Mouse (Mus musculus): ENCODE data around the gene Apex2. TPM values are rescaled to one million over a fixed set of nuclear protein-coding genes. Genes with fewer than 3 reads are reported as not detected.
"Not testable (repeated sequence)": the region's sequence is repeated elsewhere in the genome, so short reads cannot be mapped to it uniquely, and the experiment has no call there.

Apex2 gene
- polyA plus RNA-seq, 1 experiment from 2014 or later, result 14.5 TPM

- 71% methylated on average over 1 of the region's 10 CpGs for WGBS
- H3K4me3 ChIP-seq; ATAC-seq (ENCODE audit: insufficient number of reproducible peaks, low FRiP score); H3K9ac ChIP-seq; H3K4me2 ChIP-seq; H3K4me1 ChIP-seq (replicated peaks); H3K36me3 ChIP-seq; H3K27me3 ChIP-seq (replicated peaks); H3K9me3 ChIP-seq (replicated peaks); H3K27ac ChIP-seq (ENCODE audit: poor library complexity, severe bottlenecking): not testable (repeated sequence)
Observed at GRCm38 (mm10) chrX:150487811-150488210, 101.9 kb downstream of the Apex2 start.

- H3K36me3 ChIP-seq; H3K4me1 ChIP-seq (replicated peaks); H3K9me3 ChIP-seq (replicated peaks); H3K4me3 ChIP-seq; H3K9ac ChIP-seq; H3K27me3 ChIP-seq (replicated peaks); H3K27ac ChIP-seq (ENCODE audit: poor library complexity, severe bottlenecking); ATAC-seq (ENCODE audit: insufficient number of reproducible peaks, low FRiP score): not testable (repeated sequence)
- 33% methylated on average over 12 of the region's 22 CpGs for WGBS
- H3K4me2 ChIP-seq, result peak overlapping the region; percentile 31; the same call in 1 of the 2 replicates
Observed at GRCm38 (mm10) chrX:150486314-150487030, 103.2 kb downstream of the Apex2 start.

GRCm38 (mm10) chrX:150477854-150478780 is 111.6 kb downstream of the Apex2 start:
- Histone ChIP-seq H3K9me3 (replicated peaks) (no peaks in the 10 kb centered on the region), H3K36me3 (no peaks in the 10 kb centered on the region), H3K4me1 (replicated peaks) (no peaks in the 10 kb centered on the region), H3K27ac (ENCODE audit: poor library complexity, severe bottlenecking) (peak overlapping the region; percentile 83), H3K4me3 (peak overlapping the region; percentile 59), H3K27me3 (replicated peaks) (no peaks in the 10 kb centered on the region), H3K4me2 (peak overlapping the region; percentile 48), H3K9ac (peak overlapping the region; percentile 68)
- 1% methylated on average over 34 of the region's 34 CpGs for WGBS
- peak; percentile 97 for ATAC-seq (ENCODE audit: insufficient number of reproducible peaks, low FRiP score)

- Histone ChIP-seq H3K4me3 (no peak overlapping the region), H3K9ac (no peak overlapping the region), H3K27ac (ENCODE audit: poor library complexity, severe bottlenecking) (no peak overlapping the region), H3K27me3 (replicated peaks) (no peaks in the 10 kb centered on the region), H3K36me3 (no peaks in the 10 kb centered on the region), H3K4me1 (replicated peaks) (no peaks in the 10 kb centered on the region), H3K9me3 (replicated peaks) (no peaks in the 10 kb centered on the region), H3K4me2 (no peak overlapping the region)
- ATAC-seq (ENCODE audit: insufficient number of reproducible peaks, low FRiP score), result no peak
- 80% methylated on average over 1 of the region's 1 CpGs for WGBS
Observed at GRCm38 (mm10) chrX:150471416-150471815, 118.3 kb downstream of the Apex2 start.

Small RNAs within 50 kb of the gene (microRNA-seq; reads per million reads assigned to microRNA genes)
- gene Mir3620, result not detected

Other genes starting within 250 kb of the Apex2 start
- gene Tmem29, start 130.7 kb downstream of the Apex2 start, polyA plus RNA-seq (2016; fragmentation: Nextera tagmentation; extraction: Ambion mirVana), result 17.5 and 20.3 TPM in 2 replicates
- gene Alas2, start 42.5 kb downstream of the Apex2 start, polyA plus RNA-seq (2016; fragmentation: Nextera tagmentation; extraction: Ambion mirVana), result 156 and 159 TPM in 2 replicates
- gene Pfkfb1, start 1.6 kb downstream of the Apex2 start, polyA plus RNA-seq (2016; fragmentation: Nextera tagmentation; extraction: Ambion mirVana), result 6.9 and 7.2 TPM in 2 replicates
- 30.1 and 30.7 TPM in 2 replicates for gene Tro, start 67.7 kb upstream of the Apex2 start, polyA plus RNA-seq (2016; fragmentation: Nextera tagmentation; extraction: Ambion mirVana)
- gene Maged2, start 224.5 kb upstream of the Apex2 start, polyA plus RNA-seq (2016; fragmentation: Nextera tagmentation; extraction: Ambion mirVana), result 597 and 622 TPM in 2 replicates

All from heart, embryonic 12.5 days (tissue).